Mouse (Mus musculus): ENCODE results near the gene Gm28827. TPM values are rescaled to one million over a fixed set of nuclear protein-coding genes. Genes with fewer than 3 reads are reported as not detected.
"Not testable (repeated sequence)": the region's sequence is repeated elsewhere in the genome, so short reads cannot be mapped to it uniquely, and the experiment has no call there.

The Gm28827 gene
- not detected for total RNA-seq (2021)

DNA sequence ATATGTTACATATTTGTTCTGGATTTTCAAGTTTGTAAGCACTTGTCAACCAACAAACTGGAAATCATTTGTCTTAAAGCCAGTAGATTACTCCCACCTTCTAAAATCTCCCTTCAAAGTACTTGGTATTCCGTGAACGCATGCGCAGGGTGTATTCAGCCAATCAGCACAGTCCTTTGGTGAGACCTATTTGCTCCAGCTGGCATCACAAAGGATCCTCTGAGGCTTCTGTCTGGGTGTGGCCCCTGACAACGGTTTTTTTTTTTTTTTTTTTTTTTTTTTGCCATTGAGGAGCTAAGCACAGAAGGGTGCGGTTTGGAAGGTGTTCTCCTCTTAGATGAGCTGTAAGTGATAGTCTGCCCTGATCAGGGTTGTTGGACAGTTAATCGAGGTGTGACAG lies at the start of gene Gm28827:
Gene Gm28827 (plus strand): TSS at position 301 of the 400 bp plus-strand sequence.
- DNase-seq; intact Hi-C loops (cut with DNase I): not testable (repeated sequence)
